Mouse (Mus musculus) megakaryocyte, embryonic 14.5 days (primary cell): ENCODE results near the gene Glis2.

Source experiments
- FLI1 ChIP-seq: IDR thresholded peaks from 2 replicates; pipeline ENCODE4 v1.6.1; 2012; ENCODE audit warnings: low read length, inconsistent platforms, mixed read lengths
- GATA1 ChIP-seq: IDR thresholded peaks from 3 replicates; pipeline ENCODE4 v1.6.1; 2012; ENCODE audit warnings: mixed read lengths, low read length, inconsistent platforms, borderline replicate concordance

DNA sequence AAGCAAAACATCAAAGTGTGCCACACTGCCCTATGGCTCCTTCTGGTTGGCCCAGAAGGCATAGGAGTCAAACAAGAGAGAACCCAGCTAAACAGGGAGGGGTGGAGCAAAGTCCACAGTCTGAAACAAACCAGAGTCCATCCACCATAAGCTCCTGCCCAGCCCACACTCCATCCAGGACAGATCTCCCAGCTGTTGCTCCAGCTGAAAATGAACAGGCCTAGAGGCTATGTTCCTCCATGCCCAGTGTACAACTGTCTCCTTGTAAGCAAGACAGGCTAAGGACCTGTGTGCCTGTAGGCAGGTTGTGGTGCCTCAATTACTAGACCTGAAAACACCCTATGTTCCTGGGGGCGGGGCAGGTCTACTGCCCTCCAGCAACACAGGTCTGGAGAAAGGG, 37.4 kb upstream of the Glis2 start:
- TF ChIP-seq GATA1 (no peak), FLI1 (no peak)
